In the genomic region with DNA sequence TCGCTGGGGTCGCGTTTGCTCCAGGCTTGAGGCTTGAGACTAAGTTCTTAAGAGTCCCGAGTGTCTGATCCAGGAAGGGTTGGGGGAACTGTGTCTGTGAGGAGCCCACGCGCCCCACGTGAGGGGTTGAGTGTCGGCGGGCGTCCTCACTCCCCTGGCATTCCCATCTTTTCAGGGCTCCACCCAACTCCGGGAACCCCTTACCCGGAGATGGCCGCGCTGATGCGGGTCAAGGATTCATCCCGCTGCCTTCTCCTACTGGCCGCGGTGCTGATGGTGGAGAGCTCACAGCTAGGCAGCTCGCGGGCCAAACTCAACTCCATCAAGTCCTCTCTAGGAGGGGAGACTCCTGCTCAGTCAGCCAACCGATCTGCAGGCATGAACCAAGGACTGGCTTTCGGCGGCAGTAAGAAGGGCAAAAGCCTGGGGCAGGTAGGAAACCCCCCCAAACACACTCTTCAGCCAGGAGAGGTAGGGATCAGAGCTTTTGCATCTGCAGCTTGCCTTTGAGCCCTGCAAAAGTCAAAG, we compare ENCODE assay signal across 8 mouse cellular contexts. TPM values are rescaled to one million over a fixed set of nuclear protein-coding genes. Genes with fewer than 3 reads are reported as not detected.
DNase-seq lines count a peak whose midpoint lies in the region; ATAC-seq lines count a peak whose summit lies in the region.

No protein-coding gene starts in this region.

- peak; percentile 9 for DNase-seq in adrenal gland, postnatal 14 days
- no peak for DNase-seq in adrenal gland, postnatal 25 days
- DNase-seq in neural tube, embryonic 11.5 days (ENCODE audit: low spot score), result peak; percentile 49
- DNase-seq in neural tube, embryonic 10.5 days (ENCODE audit: extremely low spot score, low spot score), result no peak
- DNase-seq in left cerebral cortex, postnatal 25 days (ENCODE audit: low spot score in 2 of 2), result no peak
- no peak for DNase-seq in layer of hippocampus, postnatal 14 days (ENCODE audit: low spot score in 2 of 2)

- under 1% methylated on average over 23 of the region's 23 CpGs for WGBS in neural tube, embryonic 11.5 days
- under 1% methylated on average over 23 of the region's 23 CpGs for WGBS in hindbrain, embryonic 16.5 days
- under 1% methylated on average over 23 of the region's 23 CpGs for WGBS in midbrain, embryonic 12.5 days

- intact Hi-C loops in left cerebral cortex, postnatal 25 days (cut with DNase I), result loop anchor here (10.0 kb wide), 1 partner anchor 491 kb away; no protein-coding TSS in a partner anchor

- no peak overlapping the region for H3K27ac ChIP-seq in neural tube, embryonic 11.5 days (ENCODE audit: low read depth, low read length)
- H3K27ac ChIP-seq in hindbrain, embryonic 16.5 days (ENCODE audit: low read depth, low read length), result no peak overlapping the region
- H3K27ac ChIP-seq in midbrain, embryonic 12.5 days (replicated peaks), result no peak overlapping the region

- H3K9ac ChIP-seq in neural tube, embryonic 11.5 days (ENCODE audit: low read length), result peak overlapping the region; percentile 33
- peak overlapping the region; percentile 60 for H3K9ac ChIP-seq in hindbrain, embryonic 16.5 days (ENCODE audit: low read depth, low read length)
- H3K9ac ChIP-seq in midbrain, embryonic 12.5 days (replicated peaks), result peak overlapping the region; percentile 56

- peak overlapping the region; percentile 87 for H3K4me2 ChIP-seq in neural tube, embryonic 11.5 days (ENCODE audit: low read depth)
- peak overlapping the region; percentile 100 for H3K4me2 ChIP-seq in hindbrain, embryonic 16.5 days (ENCODE audit: low read length)
- peak overlapping the region; percentile 93 for H3K4me2 ChIP-seq in midbrain, embryonic 12.5 days (replicated peaks)

- peak overlapping the region; percentile 31 for H3K4me3 ChIP-seq in neural tube, embryonic 11.5 days (ENCODE audit: low read depth, low read length)
- H3K4me3 ChIP-seq in hindbrain, embryonic 16.5 days (ENCODE audit: low read length), result peak overlapping the region; percentile 55
- peak overlapping the region; percentile 52 for H3K4me3 ChIP-seq in midbrain, embryonic 12.5 days

- no peaks in the 10 kb centered on the region for H3K9me3 ChIP-seq in neural tube, embryonic 11.5 days (ENCODE audit: control insufficient read depth, low read length)
- no peaks in the 10 kb centered on the region for H3K9me3 ChIP-seq in hindbrain, embryonic 16.5 days (ENCODE audit: control insufficient read depth, low read length)
- H3K9me3 ChIP-seq in midbrain, embryonic 12.5 days, result no peaks in the 10 kb centered on the region

- ATAC-seq in neural tube, embryonic 11.5 days (ENCODE audit: insufficient read depth, low FRiP score, low TSS enrichment), result peak; percentile 16
- ATAC-seq in hindbrain, embryonic 16.5 days, result no peak
- 0 out of 2 replicates have a peak, but pooled peaks have one; percentile 1 for ATAC-seq in midbrain, embryonic 12.5 days (ENCODE audit: low FRiP score, low read depth)

- peaks cover 5% of the 10 kb centered on the region; the same call in 1 of the 2 replicates for H3K4me1 ChIP-seq in neural tube, embryonic 11.5 days (ENCODE audit: control insufficient read depth, insufficient read depth, low read length)
- H3K4me1 ChIP-seq in hindbrain, embryonic 16.5 days (ENCODE audit: control insufficient read depth, insufficient read depth, low read depth, low read length), result peaks cover 24% of the 10 kb centered on the region
- H3K4me1 ChIP-seq in midbrain, embryonic 12.5 days, result peaks cover 30% of the 10 kb centered on the region

- H3K27me3 ChIP-seq in neural tube, embryonic 11.5 days (ENCODE audit: control insufficient read depth, insufficient read depth, low read length), result peaks cover 15% of the 10 kb centered on the region
- peaks cover 7% of the 10 kb centered on the region for H3K27me3 ChIP-seq in hindbrain, embryonic 16.5 days (replicated peaks; ENCODE audit: control insufficient read depth, insufficient read depth, low read length)
- peaks cover 39% of the 10 kb centered on the region for H3K27me3 ChIP-seq in midbrain, embryonic 12.5 days

- no peaks in the 10 kb centered on the region for H3K36me3 ChIP-seq in neural tube, embryonic 11.5 days (ENCODE audit: control insufficient read depth, insufficient read depth, low read length)
- H3K36me3 ChIP-seq in hindbrain, embryonic 16.5 days (ENCODE audit: control insufficient read depth, insufficient read depth, low read length), result no peaks in the 10 kb centered on the region
- H3K36me3 ChIP-seq in midbrain, embryonic 12.5 days, result no peaks in the 10 kb centered on the region

RNA-seq across cellular contexts. Expression of a gene that starts 0.8 kb away (rescaled TPM):
- 3.5 and 4.7 TPM in 2 replicates for total RNA-seq in adrenal gland, postnatal 14 days (2021)
- total RNA-seq in adrenal gland, postnatal 25 days (2021), result 1.7 and 2.3 TPM in 2 replicates
- 6.6 and 7.3 TPM in 2 replicates for polyA plus RNA-seq in neural tube, embryonic 11.5 days (2014; fragmentation: Nextera tagmentation; extraction: Ambion mirVana)
- 1.9 and 2.1 TPM in 2 replicates for polyA plus RNA-seq in hindbrain, embryonic 16.5 days (2015; fragmentation: Nextera tagmentation; extraction: Ambion mirVana)
- polyA plus RNA-seq in midbrain, embryonic 12.5 days (2016; fragmentation: Nextera tagmentation; extraction: Ambion mirVana), result 14.7 and 22.2 TPM in 2 replicates
- total RNA-seq in left cerebral cortex, postnatal 25 days (2021), result 1 to 10 TPM in 1 of 2 experiments, under 1 TPM in 1; 0.73 to 1.1 TPM
- total RNA-seq in layer of hippocampus, postnatal 14 days (2021), result under 1 TPM; 0.43 to 0.51 TPM

Comparison
In these comparisons a context has a peak if more than half of its experiments do, and no peak if none do; other contexts are left out.
1. DNase-seq: peak in adrenal gland, postnatal 14 days (single experiment) and neural tube, embryonic 11.5 days (single experiment); none in adrenal gland, postnatal 25 days (single experiment), neural tube, embryonic 10.5 days (single experiment), left cerebral cortex, postnatal 25 days (0 of 2) and layer of hippocampus, postnatal 14 days (0 of 2).
2. Peak in every context shown above with its lines, with median percentiles within 50 percentile points of each other: H3K4me2 ChIP-seq, H3K4me3 ChIP-seq and H3K9ac ChIP-seq.